Mouse (Mus musculus): ENCODE results near the gene Mtmr4.

Mtmr4 gene

GRCm38 (mm10) chr11:87591526-87592353 lies at the start of gene Mtmr4:
TSS of gene Mtmr4 (plus strand) at chr11:87592162.
- DNase-seq: peak; percentile 97

- DNase-seq: no peak
Observed at GRCm38 (mm10) chr11:87542285-87542684, 49.7 kb upstream of the Mtmr4 start.

GRCm38 (mm10) chr11:87542906-87543305 lies 49.1 kb upstream of the Mtmr4 start:
- DNase-seq: no peak

GRCm38 (mm10) chr11:87553342-87553741 lies 38.6 kb upstream of the Mtmr4 start:
- DNase-seq: no peak

GRCm38 (mm10) chr11:87554386-87554785 lies 37.6 kb upstream of the Mtmr4 start:
- no peak for DNase-seq

GRCm38 (mm10) chr11:87555106-87555703 lies 36.8 kb upstream of the Mtmr4 start:
- no peak for DNase-seq

GRCm38 (mm10) chr11:87561208-87561607 lies 30.8 kb upstream of the Mtmr4 start:
- no peak for DNase-seq

- DNase-seq: no peak
Observed at GRCm38 (mm10) chr11:87566501-87566900, 25.5 kb upstream of the Mtmr4 start, which contains the start of gene Gm11492. TSS of gene Gm11492 (plus strand) at chr11:87566653.

- DNase-seq: no peak
Observed at GRCm38 (mm10) chr11:87568255-87568953, 23.6 kb upstream of the Mtmr4 start, which contains the start of gene Sept4. TSS of gene Sept4 (plus strand) at chr11:87568903.

- DNase-seq: no peak
Observed at GRCm38 (mm10) chr11:87570743-87571142, 21.2 kb upstream of the Mtmr4 start.

- no peak for DNase-seq
Observed at GRCm38 (mm10) chr11:87571361-87571950, 20.5 kb upstream of the Mtmr4 start.

- DNase-seq: no peak
Observed at GRCm38 (mm10) chr11:87573751-87574150, 18.2 kb upstream of the Mtmr4 start.

GRCm38 (mm10) chr11:87574520-87575180 lies 17.3 kb upstream of the Mtmr4 start:
- DNase-seq: no peak

- DNase-seq: no peak
Observed at GRCm38 (mm10) chr11:87577601-87578248, 14.2 kb upstream of the Mtmr4 start.

- peak; percentile 49 for DNase-seq
Observed at GRCm38 (mm10) chr11:87578249-87578962, 13.6 kb upstream of the Mtmr4 start.

- no peak for DNase-seq
Observed at GRCm38 (mm10) chr11:87578963-87579601, 12.9 kb upstream of the Mtmr4 start.

- no peak for DNase-seq
Observed at GRCm38 (mm10) chr11:87579713-87580112, 12.2 kb upstream of the Mtmr4 start.

GRCm38 (mm10) chr11:87580543-87581085 lies 11.3 kb upstream of the Mtmr4 start:
- DNase-seq: no peak

- DNase-seq: no peak
Observed at GRCm38 (mm10) chr11:87581161-87581865, 10.6 kb upstream of the Mtmr4 start.
